Mouse (Mus musculus): ENCODE measurements around the gene Dnaic2. TPM values are rescaled to one million over a fixed set of nuclear protein-coding genes. Genes with fewer than 3 reads are reported as not detected.

Gene Dnaic2
- polyA plus RNA-seq, 1 experiment from 2014 or later = 7.1 TPM

DNA sequence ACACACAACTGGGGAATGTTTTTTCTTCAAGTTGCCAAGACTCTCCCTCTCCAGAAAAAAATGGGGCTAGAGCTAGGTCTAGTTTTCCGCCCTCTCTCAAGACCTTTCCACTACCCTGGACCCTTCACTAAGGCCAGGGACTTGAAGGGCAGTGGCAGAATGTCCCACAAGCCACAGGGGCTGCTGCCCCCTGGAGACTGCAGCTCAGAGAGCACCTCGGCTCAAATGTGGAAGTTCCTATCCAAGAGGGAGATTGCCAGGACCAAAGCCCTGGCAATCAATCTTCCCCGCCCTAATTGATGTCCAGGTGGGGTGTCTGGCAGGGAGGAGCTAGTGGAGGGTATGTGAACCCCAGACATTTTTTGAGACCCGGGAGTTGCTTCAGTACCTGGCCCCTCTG, 63.6 kb downstream of the Dnaic2 start:
- no peak overlapping the region for H3K9ac ChIP-seq (ENCODE audit: low read length)
- no peak for ATAC-seq (ENCODE audit: low read depth)
- H3K36me3 ChIP-seq (ENCODE audit: control insufficient read depth, insufficient read depth, low read length) = no peaks in the 10 kb centered on the region
- peaks cover 17% of the 10 kb centered on the region for H3K4me1 ChIP-seq (replicated peaks; ENCODE audit: control insufficient read depth, insufficient read depth, low read length)
- no peaks in the 10 kb centered on the region for H3K9me3 ChIP-seq (ENCODE audit: control insufficient read depth, low read length)
- no peak overlapping the region for H3K4me2 ChIP-seq (ENCODE audit: low read depth, low read length)
- H3K27me3 ChIP-seq (ENCODE audit: control insufficient read depth, insufficient read depth, low read depth, low read length) = peaks cover 78% of the 10 kb centered on the region
- H3K27ac ChIP-seq (ENCODE audit: low read length) = no peak overlapping the region
- H3K4me3 ChIP-seq (ENCODE audit: low read length) = no peak overlapping the region
- WGBS = 30% methylated on average over 4 of the region's 4 CpGs

DNA sequence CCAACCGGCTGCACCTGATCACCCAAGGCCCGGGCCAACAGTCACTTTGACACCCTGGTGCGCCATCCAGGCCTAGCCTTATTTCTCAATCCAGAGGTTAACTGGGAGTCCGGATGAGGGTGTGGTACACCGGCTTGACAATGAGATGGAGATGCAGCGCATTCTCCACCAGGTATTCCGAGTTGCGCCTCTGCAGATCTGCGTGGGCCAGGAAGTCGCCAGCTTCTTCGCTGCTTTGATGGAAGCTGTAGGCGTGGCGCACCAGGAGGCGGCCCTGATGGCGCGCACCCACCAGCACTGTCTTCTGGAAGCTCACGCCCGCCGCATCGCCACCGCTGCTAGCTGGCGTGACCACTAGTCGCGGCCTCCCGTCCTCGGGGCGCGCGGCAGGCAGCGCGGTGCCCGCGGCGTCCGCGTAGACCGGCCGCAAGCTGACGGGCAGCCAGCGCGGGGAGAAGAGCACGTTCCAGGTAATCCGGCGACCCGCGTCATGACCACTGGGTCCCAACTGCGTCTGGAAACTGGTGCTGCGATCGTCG, 64.2 kb downstream of the Dnaic2 start:
- peaks cover 72% of the 10 kb centered on the region for H3K27me3 ChIP-seq (ENCODE audit: control insufficient read depth, insufficient read depth, low read depth, low read length)
- WGBS = 1% methylated on average over 50 of the region's 50 CpGs
- H3K4me1 ChIP-seq (replicated peaks; ENCODE audit: control insufficient read depth, insufficient read depth, low read length) = peaks cover 18% of the 10 kb centered on the region
- no peak overlapping the region for H3K27ac ChIP-seq (ENCODE audit: low read length)
- H3K9me3 ChIP-seq (ENCODE audit: control insufficient read depth, low read length) = no peaks in the 10 kb centered on the region
- H3K36me3 ChIP-seq (ENCODE audit: control insufficient read depth, insufficient read depth, low read length) = no peaks in the 10 kb centered on the region
- ATAC-seq (ENCODE audit: low read depth) = no peak
- H3K9ac ChIP-seq (ENCODE audit: low read length) = peak overlapping the region; percentile 29
- H3K4me2 ChIP-seq (ENCODE audit: low read depth, low read length) = peak overlapping the region; percentile 79
- H3K4me3 ChIP-seq (ENCODE audit: low read length) = peak overlapping the region; percentile 51

DNA sequence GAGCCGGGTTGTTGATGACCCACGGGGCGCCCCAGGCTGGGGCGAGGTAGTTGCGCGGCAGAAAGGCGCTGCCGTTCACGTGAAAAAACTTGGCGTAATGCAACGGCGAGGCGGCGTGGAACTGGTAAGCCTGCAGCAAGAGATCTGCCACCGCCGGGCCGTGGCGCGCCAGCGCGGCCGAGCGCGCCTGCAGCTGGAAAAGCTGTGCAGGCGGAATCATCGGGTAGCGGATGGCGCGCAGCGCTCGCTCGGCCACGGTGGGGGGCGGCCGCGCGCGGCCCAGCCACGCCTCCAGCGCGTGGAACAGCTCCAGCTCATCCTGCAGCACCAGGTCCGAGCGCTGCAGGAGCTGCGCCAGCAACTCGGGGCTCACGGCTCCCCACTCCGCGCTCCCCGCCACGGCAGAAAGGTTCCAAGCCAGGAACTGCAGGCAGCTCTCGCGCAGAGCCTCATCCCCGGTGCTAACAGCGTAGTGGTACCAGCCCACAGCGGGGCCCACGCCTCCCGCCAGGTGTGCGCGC, 64.7 kb downstream of the Dnaic2 start:
- Histone ChIP-seq H3K4me3 (ENCODE audit: low read length) (peak overlapping the region; percentile 51), H3K9me3 (ENCODE audit: control insufficient read depth, low read length) (no peaks in the 10 kb centered on the region), H3K4me2 (ENCODE audit: low read depth, low read length) (peak overlapping the region; percentile 79), H3K27me3 (ENCODE audit: control insufficient read depth, insufficient read depth, low read depth, low read length) (peaks cover 67% of the 10 kb centered on the region), H3K36me3 (ENCODE audit: control insufficient read depth, insufficient read depth, low read length) (no peaks in the 10 kb centered on the region), H3K27ac (ENCODE audit: low read length) (no peak overlapping the region), H3K4me1 (replicated peaks; ENCODE audit: control insufficient read depth, insufficient read depth, low read length) (peaks cover 18% of the 10 kb centered on the region), H3K9ac (ENCODE audit: low read length) (peak overlapping the region; percentile 29)
- ATAC-seq (ENCODE audit: low read depth) = no peak
- WGBS = under 1% methylated on average over 59 of the region's 59 CpGs

DNA sequence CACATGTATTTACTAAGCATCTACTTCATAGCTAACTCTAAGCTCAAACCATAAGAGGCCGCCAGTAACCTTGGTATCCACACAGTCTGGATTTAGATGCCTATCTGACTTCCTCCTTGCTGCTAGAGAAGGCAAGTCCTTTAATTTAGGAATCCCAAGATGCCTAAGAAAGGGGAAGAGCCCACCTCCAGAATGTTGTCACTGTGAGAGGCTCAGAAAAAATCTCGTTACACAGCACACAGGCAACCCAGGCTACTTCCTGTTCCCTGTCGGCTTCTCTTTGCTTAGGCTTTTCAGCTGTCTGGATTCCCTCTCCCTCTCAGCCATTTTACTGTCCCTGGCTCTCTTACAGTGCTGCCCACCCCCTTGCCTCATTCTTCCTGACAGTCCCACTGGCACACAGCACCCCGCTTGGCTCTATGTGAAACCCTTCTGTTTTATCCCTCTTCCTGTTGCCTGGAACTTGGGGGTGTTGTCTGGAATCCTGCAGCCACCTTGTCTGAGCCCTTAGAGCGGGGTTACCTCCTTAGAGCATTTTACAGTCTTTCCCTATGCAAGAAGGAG, 65.8 kb downstream of the Dnaic2 start:
- H3K36me3 ChIP-seq (ENCODE audit: control insufficient read depth, insufficient read depth, low read length) = no peaks in the 10 kb centered on the region
- WGBS = 48% methylated on average over 5 of the region's 5 CpGs
- no peak for ATAC-seq (ENCODE audit: low read depth)
- H3K4me3 ChIP-seq (ENCODE audit: low read length) = no peak overlapping the region
- H3K4me2 ChIP-seq (ENCODE audit: low read depth, low read length) = no peak overlapping the region
- no peak overlapping the region for H3K27ac ChIP-seq (ENCODE audit: low read length)
- no peak overlapping the region for H3K9ac ChIP-seq (ENCODE audit: low read length)
- no peaks in the 10 kb centered on the region for H3K9me3 ChIP-seq (ENCODE audit: control insufficient read depth, low read length)
- H3K27me3 ChIP-seq (ENCODE audit: control insufficient read depth, insufficient read depth, low read depth, low read length) = peaks cover 56% of the 10 kb centered on the region
- peaks cover 18% of the 10 kb centered on the region for H3K4me1 ChIP-seq (replicated peaks; ENCODE audit: control insufficient read depth, insufficient read depth, low read length)

DNA sequence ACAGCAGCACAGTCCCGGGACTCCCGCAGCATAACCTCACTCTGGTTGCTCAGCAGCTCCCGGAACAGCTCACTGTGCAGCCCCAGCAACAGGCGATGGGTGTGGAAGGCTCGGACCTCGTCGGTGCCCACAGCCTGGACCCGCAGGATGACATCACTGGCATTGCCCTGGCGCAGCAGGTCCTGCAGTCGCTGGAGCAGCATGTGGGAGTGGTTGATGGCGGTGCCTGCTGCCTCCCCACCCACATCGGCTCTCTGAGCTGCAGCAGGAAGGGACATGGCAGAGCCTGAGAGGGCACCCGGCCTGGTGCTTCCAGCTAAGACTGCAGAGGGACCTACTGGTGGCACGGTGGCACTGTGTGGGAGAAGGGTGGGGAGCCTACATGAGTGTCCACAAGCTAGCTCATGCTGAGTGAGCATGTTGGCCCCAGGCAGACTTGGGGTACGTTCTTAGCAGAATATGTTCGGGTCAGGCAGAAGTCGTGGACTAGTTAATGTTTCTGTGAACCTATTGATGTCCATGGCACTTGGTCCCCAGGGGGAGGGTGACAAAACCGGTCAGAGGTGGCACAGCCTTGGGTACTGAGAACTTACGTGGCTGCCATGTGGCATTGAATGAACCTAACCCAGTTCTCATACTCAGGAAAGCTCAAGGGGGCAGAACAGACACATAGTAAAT, 66.8 kb downstream of the Dnaic2 start:
- Histone ChIP-seq H3K36me3 (ENCODE audit: control insufficient read depth, insufficient read depth, low read length) (no peaks in the 10 kb centered on the region), H3K9me3 (ENCODE audit: control insufficient read depth, low read length) (no peaks in the 10 kb centered on the region), H3K27ac (ENCODE audit: low read length) (no peak overlapping the region), H3K9ac (ENCODE audit: low read length) (no peak overlapping the region), H3K4me3 (ENCODE audit: low read length) (no peak overlapping the region), H3K4me2 (ENCODE audit: low read depth, low read length) (no peak overlapping the region), H3K4me1 (replicated peaks; ENCODE audit: control insufficient read depth, insufficient read depth, low read length) (peaks cover 18% of the 10 kb centered on the region), H3K27me3 (ENCODE audit: control insufficient read depth, insufficient read depth, low read depth, low read length) (peaks cover 49% of the 10 kb centered on the region)
- 64% methylated on average over 19 of the region's 19 CpGs for WGBS
- ATAC-seq (ENCODE audit: low read depth) = no peak

DNA sequence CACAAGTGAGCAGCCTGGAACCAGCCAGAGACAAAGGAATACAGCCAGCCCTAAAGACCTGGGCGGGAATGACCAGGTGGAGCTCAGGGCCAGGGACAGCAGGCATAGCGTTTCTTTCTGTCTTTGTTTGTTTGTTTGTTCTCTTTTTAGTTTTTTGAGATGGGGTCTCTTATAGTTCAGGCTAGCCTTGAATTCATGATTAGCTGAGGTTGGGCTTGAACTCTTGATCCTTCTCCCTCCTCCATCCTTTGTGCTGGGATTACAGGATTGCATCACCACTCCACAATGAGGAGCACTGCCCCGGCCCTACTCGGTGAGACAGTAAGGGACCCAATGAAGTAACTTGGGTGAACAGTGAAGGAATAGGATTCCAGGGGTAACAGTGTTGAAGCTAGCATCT, 67.5 kb downstream of the Dnaic2 start:
- H3K27me3 ChIP-seq (ENCODE audit: control insufficient read depth, insufficient read depth, low read depth, low read length) = peaks cover 43% of the 10 kb centered on the region

DNA sequence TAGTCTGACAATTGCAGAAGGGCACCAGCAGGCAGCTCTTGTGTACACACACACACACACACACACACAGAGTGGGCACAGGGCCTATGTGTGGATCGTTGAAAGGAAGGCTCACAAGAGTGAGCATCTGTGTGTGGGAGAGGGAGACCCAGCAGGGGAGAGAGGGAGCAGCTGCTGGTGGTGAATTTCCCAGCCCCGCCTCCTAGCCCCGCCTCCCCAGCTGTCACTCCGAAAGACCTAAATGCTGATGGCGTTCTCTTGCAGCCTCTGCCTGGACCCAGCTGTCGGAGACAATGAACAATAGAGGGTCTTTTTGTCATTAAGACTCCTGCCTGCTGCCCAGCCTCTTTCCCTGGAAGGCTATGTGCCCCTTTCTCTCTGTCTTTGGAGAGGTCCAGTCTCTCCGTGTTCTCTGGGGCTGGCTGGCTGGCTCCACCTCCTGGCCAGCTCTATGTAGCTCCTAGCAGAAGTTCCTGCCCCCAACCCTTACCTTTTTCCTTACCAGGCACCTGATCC, 68.1 kb downstream of the Dnaic2 start:
- peak; percentile 77 for ATAC-seq (ENCODE audit: low read depth)
- Histone ChIP-seq H3K9me3 (ENCODE audit: control insufficient read depth, low read length) (no peaks in the 10 kb centered on the region), H3K4me3 (ENCODE audit: low read length) (peak overlapping the region; percentile 42), H3K36me3 (ENCODE audit: control insufficient read depth, insufficient read depth, low read length) (no peaks in the 10 kb centered on the region), H3K27ac (ENCODE audit: low read length) (no peak overlapping the region), H3K4me2 (ENCODE audit: low read depth, low read length) (peak overlapping the region; percentile 67), H3K9ac (ENCODE audit: low read length) (no peak overlapping the region), H3K4me1 (replicated peaks; ENCODE audit: control insufficient read depth, insufficient read depth, low read length) (peaks cover 18% of the 10 kb centered on the region), H3K27me3 (ENCODE audit: control insufficient read depth, insufficient read depth, low read depth, low read length) (peaks cover 37% of the 10 kb centered on the region)
- WGBS = 2% methylated on average over 7 of the region's 7 CpGs

More for the DNA sequence above, 67.5 kb downstream of the Dnaic2 start:
- Histone ChIP-seq H3K36me3 (ENCODE audit: control insufficient read depth, insufficient read depth, low read length) (no peaks in the 10 kb centered on the region), H3K9me3 (ENCODE audit: control insufficient read depth, low read length) (no peaks in the 10 kb centered on the region), H3K4me3 (ENCODE audit: low read length) (no peak overlapping the region), H3K9ac (ENCODE audit: low read length) (no peak overlapping the region), H3K4me1 (replicated peaks; ENCODE audit: control insufficient read depth, insufficient read depth, low read length) (peaks cover 18% of the 10 kb centered on the region), H3K4me2 (ENCODE audit: low read depth, low read length) (no peak overlapping the region), H3K27ac (ENCODE audit: low read length) (no peak overlapping the region)
- 59% methylated on average over 4 of the region's 4 CpGs for WGBS
- no peak for ATAC-seq (ENCODE audit: low read depth)

DNA sequence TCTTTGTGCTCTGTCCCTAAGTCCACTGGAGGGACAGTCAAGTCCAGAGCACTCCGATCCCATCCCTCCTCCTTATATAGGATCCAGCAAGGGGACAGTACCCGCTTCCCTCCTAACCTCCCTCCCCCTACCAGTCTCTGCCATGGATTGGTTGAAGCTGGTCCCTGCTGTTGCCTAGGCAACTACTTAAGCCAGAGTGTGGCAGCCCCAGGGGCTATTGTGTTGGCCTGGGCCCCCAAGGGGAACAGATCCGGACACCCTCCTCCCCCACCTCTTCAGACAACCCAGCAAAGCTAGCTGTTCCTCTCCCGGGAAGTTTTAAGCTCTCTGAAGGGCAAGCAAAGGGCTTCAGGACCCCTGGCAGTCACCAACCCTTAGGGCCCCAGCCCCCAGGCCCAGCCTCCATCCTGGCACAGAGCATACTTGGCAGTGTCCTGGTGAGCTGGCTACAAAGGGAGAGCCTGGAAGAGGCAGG, 68.7 kb downstream of the Dnaic2 start, which contains the start of gene Btbd17:
TSS of gene Btbd17 (minus strand) at position 98 of the 475 bp plus-strand sequence.
- ATAC-seq (ENCODE audit: low read depth) = no peak; the same call in 1 of the 2 replicates
- peak within 1 kb of the TSS; percentile 42 for H3K4me3 ChIP-seq (ENCODE audit: low read length)
- peaks cover 31% of the 10 kb centered on the region for H3K27me3 ChIP-seq (ENCODE audit: control insufficient read depth, insufficient read depth, low read depth, low read length)
- H3K9me3 ChIP-seq (ENCODE audit: control insufficient read depth, low read length) = no peaks in the 10 kb centered on the region
- H3K36me3 ChIP-seq (ENCODE audit: control insufficient read depth, insufficient read depth, low read length) = no peaks in the 10 kb centered on the region
- WGBS = 18% methylated on average over 4 of the region's 4 CpGs
- peaks cover 18% of the 10 kb centered on the region for H3K4me1 ChIP-seq (replicated peaks; ENCODE audit: control insufficient read depth, insufficient read depth, low read length)
- H3K27ac ChIP-seq (ENCODE audit: low read length) = no peak within 1 kb of the TSS
- no peak within 1 kb of the TSS for H3K9ac ChIP-seq (ENCODE audit: low read length)
- peak within 1 kb of the TSS; percentile 67 for H3K4me2 ChIP-seq (ENCODE audit: low read depth, low read length)

DNA sequence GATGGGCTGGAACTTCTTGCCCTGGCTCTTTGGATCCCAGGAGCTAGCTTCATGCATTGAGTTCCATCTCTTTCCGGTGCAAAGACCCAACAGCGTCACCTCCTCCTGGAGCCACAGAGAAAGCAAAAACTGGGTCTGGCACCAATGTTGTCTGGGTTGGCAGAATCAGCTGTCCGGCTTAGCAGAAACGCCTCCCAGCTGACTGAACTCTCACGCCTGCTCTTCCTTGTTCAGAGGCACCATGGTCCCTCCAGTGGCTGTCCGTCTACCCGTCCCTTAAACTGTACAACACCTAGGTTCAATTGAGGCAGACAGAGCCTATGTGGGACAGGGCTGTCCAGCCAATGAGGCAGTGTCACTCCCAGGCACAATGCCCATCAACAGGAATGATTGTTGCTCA, 70.0 kb downstream of the Dnaic2 start:
- no peak for ATAC-seq (ENCODE audit: low read depth)
- 79% methylated on average over 7 of the region's 7 CpGs for WGBS
- no peak overlapping the region for H3K9ac ChIP-seq (ENCODE audit: low read length)
- no peaks in the 10 kb centered on the region for H3K9me3 ChIP-seq (ENCODE audit: control insufficient read depth, low read length)
- H3K36me3 ChIP-seq (ENCODE audit: control insufficient read depth, insufficient read depth, low read length) = no peaks in the 10 kb centered on the region
- H3K4me2 ChIP-seq (ENCODE audit: low read depth, low read length) = no peak overlapping the region
- peaks cover 19% of the 10 kb centered on the region for H3K27me3 ChIP-seq (ENCODE audit: control insufficient read depth, insufficient read depth, low read depth, low read length)
- peaks cover 9% of the 10 kb centered on the region for H3K4me1 ChIP-seq (replicated peaks; ENCODE audit: control insufficient read depth, insufficient read depth, low read length)
- H3K27ac ChIP-seq (ENCODE audit: low read length) = no peak overlapping the region
- no peak overlapping the region for H3K4me3 ChIP-seq (ENCODE audit: low read length)
